Mouse (Mus musculus): Measurements from ENCODE around the gene Ankrd13d. TPM values are rescaled to one million over a fixed set of nuclear protein-coding genes. Genes with fewer than 3 reads are reported as not detected.

Gene Ankrd13d
- total and polyA plus RNA-seq, 2 experiments from 2014 or later = 79.1 to 106 TPM

GRCm38 (mm10) chr19:4326106-4326505 lies 43.2 kb upstream of the Ankrd13d start:
- no peaks in the 10 kb centered on the region for H3K4me1 ChIP-seq (ENCODE audit: insufficient read depth, low read length)
- H3K4me3 ChIP-seq (ENCODE audit: low read depth, low read length) = no peak overlapping the region
- DNase-seq (ENCODE audit: low spot score) (no peak), ATAC-seq (ENCODE audit: low FRiP score) (no peak)
- TF ChIP-seq CTCF (IDR thresholded peaks at IDR 0.05) = no peak
- H3K9me3 ChIP-seq (ENCODE audit: low read length) = no peaks in the 10 kb centered on the region
- H3K4me2 ChIP-seq (ENCODE audit: low read depth, low read length, poor library complexity, severe bottlenecking) = no peak overlapping the region
- 97% methylated on average over 3 of the region's 3 CpGs for WGBS
- no peaks in the 10 kb centered on the region for H3K27me3 ChIP-seq (ENCODE audit: insufficient read depth, low read length)
- H3K36me3 ChIP-seq (ENCODE audit: insufficient read depth, low read length) = peaks cover 52% of the 10 kb centered on the region
- H3K27ac ChIP-seq (ENCODE audit: low read depth, low read length) = no peak overlapping the region
- H3K9ac ChIP-seq (replicated peaks; ENCODE audit: low read length, poor library complexity, severe bottlenecking) = no peak overlapping the region

GRCm38 (mm10) chr19:4322134-4322533 lies 39.2 kb upstream of the Ankrd13d start:
- no peak for TF ChIP-seq CTCF (IDR thresholded peaks at IDR 0.05)
- DNase-seq (ENCODE audit: low spot score) (no peak), ATAC-seq (ENCODE audit: low FRiP score) (no peak)
- H3K36me3 ChIP-seq (ENCODE audit: insufficient read depth, low read length) = peaks cover 68% of the 10 kb centered on the region
- no peaks in the 10 kb centered on the region for H3K4me1 ChIP-seq (ENCODE audit: insufficient read depth, low read length)
- 97% methylated on average over 3 of the region's 3 CpGs for WGBS
- no peaks in the 10 kb centered on the region for H3K27me3 ChIP-seq (ENCODE audit: insufficient read depth, low read length)
- H3K27ac ChIP-seq (ENCODE audit: low read depth, low read length) = no peak overlapping the region
- no peak overlapping the region for H3K9ac ChIP-seq (replicated peaks; ENCODE audit: low read length, poor library complexity, severe bottlenecking)
- H3K9me3 ChIP-seq (ENCODE audit: low read length) = no peaks in the 10 kb centered on the region
- H3K4me3 ChIP-seq (ENCODE audit: low read depth, low read length) = no peak overlapping the region
- H3K4me2 ChIP-seq (ENCODE audit: low read depth, low read length, poor library complexity, severe bottlenecking) = no peak overlapping the region

GRCm38 (mm10) chr19:4321622-4322021 lies 38.7 kb upstream of the Ankrd13d start:
- Histone ChIP-seq H3K4me1 (ENCODE audit: insufficient read depth, low read length) (no peaks in the 10 kb centered on the region), H3K9ac (replicated peaks; ENCODE audit: low read length, poor library complexity, severe bottlenecking) (no peak overlapping the region), H3K36me3 (ENCODE audit: insufficient read depth, low read length) (peaks cover 68% of the 10 kb centered on the region), H3K27ac (ENCODE audit: low read depth, low read length) (no peak overlapping the region), H3K4me2 (ENCODE audit: low read depth, low read length, poor library complexity, severe bottlenecking) (no peak overlapping the region), H3K27me3 (ENCODE audit: insufficient read depth, low read length) (no peaks in the 10 kb centered on the region), H3K9me3 (ENCODE audit: low read length) (no peaks in the 10 kb centered on the region), H3K4me3 (ENCODE audit: low read depth, low read length) (no peak overlapping the region)
- 82% methylated on average over 1 of the region's 1 CpGs for WGBS
- TF ChIP-seq CTCF (IDR thresholded peaks at IDR 0.05) = no peak
- DNase-seq (ENCODE audit: low spot score) = no peak
- no peak for ATAC-seq (ENCODE audit: low FRiP score)

- no peak for DNase-seq (ENCODE audit: low spot score)
- H3K9ac ChIP-seq (replicated peaks; ENCODE audit: low read length, poor library complexity, severe bottlenecking) = no peak overlapping the region
- 86% methylated on average over 4 of the region's 4 CpGs for WGBS
Observed at GRCm38 (mm10) chr19:4319272-4319671, 36.3 kb upstream of the Ankrd13d start.

GRCm38 (mm10) chr19:4317181-4317580 lies 34.2 kb upstream of the Ankrd13d start:
- H3K27ac ChIP-seq (ENCODE audit: low read depth, low read length) = no peak overlapping the region
- no peak overlapping the region for H3K4me2 ChIP-seq (ENCODE audit: low read depth, low read length, poor library complexity, severe bottlenecking)
- DNase-seq (ENCODE audit: low spot score) = no peak
- no peak overlapping the region for H3K4me3 ChIP-seq (ENCODE audit: low read depth, low read length)
- H3K9me3 ChIP-seq (ENCODE audit: low read length) = no peaks in the 10 kb centered on the region
- no peak for TF ChIP-seq CTCF (IDR thresholded peaks at IDR 0.05)
- peaks cover 48% of the 10 kb centered on the region for H3K36me3 ChIP-seq (ENCODE audit: insufficient read depth, low read length)
- ATAC-seq (ENCODE audit: low FRiP score) = no peak
- H3K9ac ChIP-seq (replicated peaks; ENCODE audit: low read length, poor library complexity, severe bottlenecking) = no peak overlapping the region
- no peaks in the 10 kb centered on the region for H3K4me1 ChIP-seq (ENCODE audit: insufficient read depth, low read length)
- 87% methylated on average over 3 of the region's 3 CpGs for WGBS
- no peaks in the 10 kb centered on the region for H3K27me3 ChIP-seq (ENCODE audit: insufficient read depth, low read length)

More at GRCm38 (mm10) chr19:4319272-4319671, 36.3 kb upstream of the Ankrd13d start:
- Histone ChIP-seq H3K4me3 (ENCODE audit: low read depth, low read length) (no peak overlapping the region), H3K9me3 (ENCODE audit: low read length) (no peaks in the 10 kb centered on the region), H3K27me3 (ENCODE audit: insufficient read depth, low read length) (no peaks in the 10 kb centered on the region), H3K36me3 (ENCODE audit: insufficient read depth, low read length) (peaks cover 49% of the 10 kb centered on the region), H3K4me2 (ENCODE audit: low read depth, low read length, poor library complexity, severe bottlenecking) (no peak overlapping the region), H3K27ac (ENCODE audit: low read depth, low read length) (no peak overlapping the region), H3K4me1 (ENCODE audit: insufficient read depth, low read length) (no peaks in the 10 kb centered on the region)
- ATAC-seq (ENCODE audit: low FRiP score) = no peak
- no peak for TF ChIP-seq CTCF (IDR thresholded peaks at IDR 0.05)

GRCm38 (mm10) chr19:4315223-4315944 lies 32.4 kb upstream of the Ankrd13d start:
- Histone ChIP-seq H3K36me3 (ENCODE audit: insufficient read depth, low read length) (peaks cover 41% of the 10 kb centered on the region), H3K9me3 (ENCODE audit: low read length) (no peaks in the 10 kb centered on the region), H3K4me2 (ENCODE audit: low read depth, low read length, poor library complexity, severe bottlenecking) (no peak overlapping the region), H3K27ac (ENCODE audit: low read depth, low read length) (no peak overlapping the region), H3K4me1 (ENCODE audit: insufficient read depth, low read length) (no peaks in the 10 kb centered on the region), H3K9ac (replicated peaks; ENCODE audit: low read length, poor library complexity, severe bottlenecking) (no peak overlapping the region), H3K27me3 (ENCODE audit: insufficient read depth, low read length) (no peaks in the 10 kb centered on the region), H3K4me3 (ENCODE audit: low read depth, low read length) (no peak overlapping the region)
- peak; percentile 73 for DNase-seq (ENCODE audit: low spot score)
- no peak for TF ChIP-seq CTCF (IDR thresholded peaks at IDR 0.05)
- WGBS = 86% methylated on average over 6 of the region's 6 CpGs
- no peak for ATAC-seq (ENCODE audit: low FRiP score)

All from midbrain, postnatal 0 days (tissue).